Mouse (Mus musculus) MEL (cell line): ENCODE measurements around the gene Dhx38. TPM values are rescaled to one million over a fixed set of nuclear protein-coding genes. Genes with fewer than 3 reads are reported as not detected.

Experiments
- DNase-seq: peaks from one replicate; pipeline ENCODE4 v3.0.0; 2011; ENCODE audit warnings: low read depth, low spot score
- H3K27ac ChIP-seq: 2 replicates; pipeline ENCODE4 v1.5.1; 2012; ENCODE audit warnings: low read depth, mild to moderate bottlenecking, control low read depth, low read length, moderate library complexity; ENCODE audit not compliant: control insufficient read depth
- H3K27me3 ChIP-seq, 2 experiments: fragments of 150-350 bp in 1 of 2; sonication (generic) in 1 of 2; 2 replicates each; pipeline ENCODE4 v1.6.1; 2012; ENCODE audit warnings: low read length in 2 of 2, mild to moderate bottlenecking in 2 of 2, improper control_type of control experiment in 1 of 2, moderate library complexity in 1 of 2; ENCODE audit not compliant: insufficient read depth in 2 of 2, control insufficient read depth in 1 of 2
- H3K36me3 ChIP-seq, 2 experiments: 2 replicates each; pipeline ENCODE4 v1.6.1; 2012 to 2014; ENCODE audit warnings: low read length in 2 of 2, improper control_type of control experiment in 1 of 2, inconsistent platforms in 1 of 2, mild to moderate bottlenecking in 1 of 2; ENCODE audit not compliant: insufficient read depth in 2 of 2, control insufficient read depth in 1 of 2
- H3K4me1 ChIP-seq, 2 experiments: fragments of 150-350 bp in 1 of 2; sonication (generic) in 1 of 2; 2 replicates each; pipeline ENCODE4 v1.6.1; 2012; ENCODE audit warnings: low read length in 2 of 2, improper control_type of control experiment in 1 of 2, mild to moderate bottlenecking in 1 of 2; ENCODE audit not compliant: insufficient read depth in 2 of 2, control insufficient read depth in 1 of 2
- H3K4me3 ChIP-seq, 2 experiments: fragments of 150-350 bp in 1 of 2; sonication (generic) in 1 of 2; 2 replicates each; pipeline ENCODE4 v1.5.1; 2012; ENCODE audit warnings: low read depth in 2 of 2, low read length in 2 of 2, mild to moderate bottlenecking in 2 of 2, moderate library complexity in 2 of 2, control low read depth in 1 of 2, improper control_type of control experiment in 1 of 2; ENCODE audit not compliant: control insufficient read depth in 1 of 2, insufficient read depth in 1 of 2
- H3K79me2 ChIP-seq: 2 replicates; pipeline ENCODE4 v1.6.1; 2012; ENCODE audit warnings: mild to moderate bottlenecking, low read length, moderate library complexity; ENCODE audit not compliant: control insufficient read depth, poor library complexity, insufficient read depth
- H3K9ac ChIP-seq: 2 replicates; pipeline ENCODE4 v1.6.1; 2012; ENCODE audit warnings: low read depth, mild to moderate bottlenecking, control low read depth, low read length, moderate library complexity; ENCODE audit not compliant: control insufficient read depth, poor library complexity, severe bottlenecking
- H3K9me3 ChIP-seq: fragments of 150-350 bp; sonication (generic); replicated peaks from 2 replicates; pipeline ENCODE4 v1.6.1; 2012; ENCODE audit warnings: mild to moderate bottlenecking, low read length, improper control_type of control experiment, moderate library complexity; ENCODE audit not compliant: insufficient read depth
- CHD1 ChIP-seq: IDR thresholded peaks from 2 replicates; pipeline ENCODE4 v1.6.1; 2012; ENCODE audit warnings: low read depth, mild to moderate bottlenecking, inconsistent platforms, low read length, improper control_type of control experiment
- CTCF ChIP-seq, 3 experiments: IDR thresholded peaks in 2 of 3; conservative IDR thresholded peaks in 1 of 3; 2 replicates each; pipeline ENCODE4 v1.5.1; 2011 to 2012; ENCODE audit warnings: low read length in 3 of 3, low read depth in 2 of 3, mild to moderate bottlenecking in 2 of 3, improper control_type of control experiment in 1 of 3, inconsistent platforms in 1 of 3, mixed read lengths in 1 of 3, moderate library complexity in 1 of 3; ENCODE audit not compliant: control insufficient read depth in 1 of 3, insufficient read depth in 1 of 3, poor library complexity in 1 of 3, severe bottlenecking in 1 of 3
- ELF1 ChIP-seq: IDR thresholded peaks from 2 replicates; pipeline ENCODE4 v1.6.1; 2014; ENCODE audit warnings: low read depth, mild to moderate bottlenecking, inconsistent platforms, low read length, improper control_type of control experiment, moderate library complexity
- EP300 ChIP-seq, 2 experiments: IDR thresholded peaks; 2 replicates each; pipeline ENCODE4 v1.6.1; 2011; ENCODE audit warnings: improper control_type of control experiment in 2 of 2, low read length in 2 of 2, low read depth in 1 of 2, mild to moderate bottlenecking in 1 of 2
- GABPA ChIP-seq: IDR thresholded peaks from 2 replicates; pipeline ENCODE4 v1.6.1; 2012; ENCODE audit warnings: low read depth, mild to moderate bottlenecking, inconsistent platforms, low read length, improper control_type of control experiment, moderate library complexity
- HCFC1 ChIP-seq: IDR thresholded peaks from 2 replicates; pipeline ENCODE4 v1.6.1; 2012; ENCODE audit warnings: low read depth, mild to moderate bottlenecking, inconsistent platforms, low read length, improper control_type of control experiment, moderate library complexity
- MAFK ChIP-seq: IDR thresholded peaks from 2 replicates; pipeline ENCODE4 v1.6.1; 2011; ENCODE audit warnings: low read depth, mild to moderate bottlenecking, low read length, improper control_type of control experiment, borderline replicate concordance
- MAX ChIP-seq: IDR thresholded peaks from 2 replicates; pipeline ENCODE4 v1.6.1; 2011; ENCODE audit warnings: low read length, improper control_type of control experiment
- MXI1 ChIP-seq: IDR thresholded peaks from 2 replicates; pipeline ENCODE4 v1.6.1; 2011; ENCODE audit warnings: mild to moderate bottlenecking, low read depth, low read length, improper control_type of control experiment
- MYB ChIP-seq: IDR thresholded peaks from 2 replicates; pipeline ENCODE4 v1.6.1; 2011; ENCODE audit warnings: mild to moderate bottlenecking, low read depth, low read length, improper control_type of control experiment
- MYC ChIP-seq: IDR thresholded peaks from 2 replicates; pipeline ENCODE4 v1.6.1; 2011; ENCODE audit warnings: low read depth, mild to moderate bottlenecking, low read length, improper control_type of control experiment, moderate library complexity
- POLR2A ChIP-seq, 2 experiments: IDR thresholded peaks; 2 replicates each; pipeline ENCODE4 v1.6.1; 2011 to 2012; ENCODE audit warnings: low read length in 2 of 2, mild to moderate bottlenecking in 2 of 2, control low read depth in 1 of 2, improper control_type of control experiment in 1 of 2, low read depth in 1 of 2, moderate library complexity in 1 of 2; ENCODE audit not compliant: control insufficient read depth in 1 of 2, insufficient read depth in 1 of 2, poor library complexity in 1 of 2
- RAD21 ChIP-seq: IDR thresholded peaks from 2 replicates; pipeline ENCODE4 v1.6.1; 2011; ENCODE audit warnings: mild to moderate bottlenecking, low read depth, low read length, improper control_type of control experiment
- SMC3 ChIP-seq: IDR thresholded peaks from 2 replicates; pipeline ENCODE4 v1.6.1; 2011; ENCODE audit warnings: low read depth, low read length, improper control_type of control experiment
- UBTF ChIP-seq: IDR thresholded peaks from 2 replicates; pipeline ENCODE4 v1.6.1; 2012; ENCODE audit warnings: low read depth, mild to moderate bottlenecking, inconsistent platforms, low read length, improper control_type of control experiment, moderate library complexity, borderline replicate concordance; ENCODE audit not compliant: insufficient read depth
- USF1 ChIP-seq: IDR thresholded peaks from 2 replicates; pipeline ENCODE4 v1.6.1; 2014; ENCODE audit warnings: low read depth, mild to moderate bottlenecking, inconsistent platforms, low read length, improper control_type of control experiment, moderate library complexity
- ZKSCAN1 ChIP-seq: IDR thresholded peaks from 2 replicates; pipeline ENCODE4 v1.6.1; 2012; ENCODE audit warnings: low read depth, mild to moderate bottlenecking, inconsistent platforms, low read length, improper control_type of control experiment, moderate library complexity
- polyA plus RNA-seq, 2 experiments: library from polyadenylated mRNA; stranded (reverse) in 1 of 2; unstranded in 1 of 2; fragments of >175 nt in 1 of 2; fragments of >200 nt in 1 of 2; gene quantifications; 2 replicates each; pipeline versions ENCODE4 v1.2.1 to v1.2.4; 2012; ENCODE audit warnings: low replicate concordance in 2 of 2, low read depth in 1 of 2; ENCODE audit not compliant: insufficient read length in 2 of 2, insufficient read depth in 1 of 2, missing spikeins in 1 of 2
- total RNA-seq: library from RNA; depleted of rRNA; stranded (reverse); fragments of 300-350 nt; gene quantifications from 2 replicates; pipeline ENCODE4 v1.2.3, GENCODE M21; 2012

The Dhx38 gene
- total and polyA plus RNA-seq, 3 experiments = 43.3 to 72.1 (median 54.6) TPM

DNA sequence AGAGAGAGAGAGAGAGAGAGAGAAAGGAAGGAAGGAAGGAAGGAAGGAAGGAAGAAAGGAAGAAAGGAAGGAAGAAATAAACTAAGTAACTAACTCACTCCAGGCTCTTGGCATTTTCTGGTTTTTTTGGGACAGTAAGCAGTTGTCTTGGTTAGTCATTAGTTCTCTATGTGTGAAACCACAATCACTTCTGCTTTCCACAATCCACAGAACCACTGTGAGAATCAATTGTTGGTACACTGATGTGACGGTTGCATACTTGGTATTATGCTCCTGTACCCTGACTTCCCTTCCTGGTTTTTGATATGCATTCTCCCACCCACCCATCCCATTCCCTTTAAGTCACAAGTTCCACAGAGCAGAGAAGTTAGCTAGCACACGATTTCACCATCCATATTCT lies 1.8 kb downstream of the Dhx38 start:
- Histone ChIP-seq H3K27ac (no peak overlapping the region), H3K36me3 (peaks cover 7 to 9% of the 10 kb centered on the region in 2 experiments; a peak in 3 of 4 replicates), H3K4me1 (peaks cover 3 to 14% of the 10 kb centered on the region in 2 experiments; a peak in 2 of 4 replicates), H3K9me3 (no peaks in the 10 kb centered on the region), H3K27me3 (no peaks in the 10 kb centered on the region), H3K79me2 (peaks cover 18% of the 10 kb centered on the region), H3K9ac (peak overlapping the region; percentile 93), H3K4me3 (peak overlapping the region in 1 of 2 experiments; percentile 75; a peak in 1 of 4 replicates)
- peak; percentile 62 for DNase-seq
- no peak for TF ChIP-seq MAX
- TF ChIP-seq EP300 (IDR thresholded peaks at IDR 0.05; ENCODE audit: low read depth in 1 of 2, low read length in 2 of 2) = no peak
- no peak for TF ChIP-seq ZKSCAN1
- no peak for TF ChIP-seq RAD21
- TF ChIP-seq MYC = no peak
- TF ChIP-seq MYB = no peak
- TF ChIP-seq ELF1 = no peak
- TF ChIP-seq CHD1 = no peak
- no peak for TF ChIP-seq UBTF
- no peak for TF ChIP-seq HCFC1
- no peak for TF ChIP-seq MXI1
- TF ChIP-seq USF1 = no peak

- no peaks in the 10 kb centered on the region for H3K4me1 ChIP-seq
- no peaks in the 10 kb centered on the region for H3K79me2 ChIP-seq
- peak; percentile 48 for DNase-seq
- peaks cover 0 to 3% of the 10 kb centered on the region in 2 experiments; a peak in 1 of 4 replicates for H3K36me3 ChIP-seq
- H3K9me3 ChIP-seq = no peaks in the 10 kb centered on the region
- H3K27me3 ChIP-seq = no peaks in the 10 kb centered on the region
- H3K4me3 ChIP-seq = no peak overlapping the region
- TF ChIP-seq SMC3 (peak; percentile 40; the same call in 1 of the 2 replicates), GABPA (no peak), MYB (no peak), ELF1 (no peak), POLR2A (IDR thresholded peaks at IDR 0.05; ENCODE audit: control insufficient read depth in 1 of 2, insufficient read depth in 1 of 2, low read depth in 1 of 2, low read length in 2 of 2, poor library complexity in 1 of 2) (no peak), USF1 (no peak), MXI1 (no peak), CTCF (IDR thresholded peaks at IDR 0.05 in 2 of 3, conservative IDR thresholded peaks at IDR 0.05 in 1 of 3; ENCODE audit: control insufficient read depth in 1 of 3, insufficient read depth in 1 of 3, low read depth in 2 of 3, low read length in 3 of 3, poor library complexity in 1 of 3, severe bottlenecking in 1 of 3) (peak; percentile 65 to 87 (median 82)), MAFK (no peak)
- H3K9ac ChIP-seq = no peak overlapping the region
- H3K27ac ChIP-seq = no peak overlapping the region
These were observed 14.0 kb downstream of the Dhx38 start for GRCm38 (mm10) chr8:109551663-109552062.
